Mouse (Mus musculus): Measurements from ENCODE around the gene Zfp870.

GRCm38 (mm10) chr17:32872696-32873095, 18.7 kb downstream of the Zfp870 start:
- TF ChIP-seq CTCF (IDR thresholded peaks at IDR 0.05; ENCODE audit: insufficient read depth, low read length), result no peak
- TF ChIP-seq POLR2A (IDR thresholded peaks at IDR 0.05; ENCODE audit: borderline replicate concordance, extremely low read depth, low read depth, low read length), result no peak
